Mouse (Mus musculus) frontal cortex, adult (tissue): ENCODE results near the gene Acad9.
"Not testable (repeated sequence)": the region's sequence is repeated elsewhere in the genome, so short reads cannot be mapped to it uniquely, and the experiment has no call there.

Experiments used
- ATAC-seq: cut with Nextera tagmentation; 2 replicates; pipeline ENCODE4 v1.9.2; 2017; ENCODE audit warnings: mild to moderate bottlenecking, moderate library complexity, mixed read lengths; ENCODE audit not compliant: low TSS enrichment

The Acad9 gene

GRCm38 (mm10) chr3:36087591-36087990 lies 21.8 kb downstream of the Acad9 start:
- no peak for ATAC-seq

- ATAC-seq: no peak
These were observed 29.6 kb downstream of the Acad9 start for GRCm38 (mm10) chr3:36095371-36095770.

- ATAC-seq: no peak
These were observed 50.3 kb downstream of the Acad9 start for GRCm38 (mm10) chr3:36116076-36116475.

- no peak for ATAC-seq
These were observed 54.1 kb downstream of the Acad9 start for GRCm38 (mm10) chr3:36119684-36120548.

- not testable (repeated sequence) for ATAC-seq
These were observed 60.4 kb downstream of the Acad9 start for GRCm38 (mm10) chr3:36126176-36126575.

- no peak for ATAC-seq
These were observed 70.4 kb downstream of the Acad9 start for GRCm38 (mm10) chr3:36136152-36136551.

GRCm38 (mm10) chr3:36137560-36137959 lies 71.8 kb downstream of the Acad9 start:
- no peak for ATAC-seq

- no peak for ATAC-seq
These were observed 72.4 kb downstream of the Acad9 start for GRCm38 (mm10) chr3:36138171-36138660.

GRCm38 (mm10) chr3:36138996-36139395 lies 73.2 kb downstream of the Acad9 start:
- no peak for ATAC-seq
